Mouse (Mus musculus): Measurements from ENCODE around the gene Gm45713. TPM values are rescaled to one million over a fixed set of nuclear protein-coding genes. Genes with fewer than 3 reads are reported as not detected.
A peak's percentile ranks its signal among the peaks of the same experiment; 100 is the strongest.

Gene Gm45713
- polyA plus RNA-seq, 1 experiment from 2014 or later, result 1.2 TPM

GRCm38 (mm10) chr7:45124224-45125143 is 11.5 kb downstream of the Gm45713 start, which contains the start of gene Rps11:
Gene Rps11 (minus strand): TSS chr7:45124439.
- Histone ChIP-seq H3K4me3 (ENCODE audit: low read depth, low read length) (peak within 1 kb of the TSS; percentile 99), H3K9ac (peak within 1 kb of the TSS; percentile 98), H3K27ac (ENCODE audit: low read depth) (peak within 1 kb of the TSS; percentile 95), H3K36me3 (ENCODE audit: insufficient read depth) (peaks cover 73% of the 10 kb centered on the region), H3K27me3 (ENCODE audit: insufficient read depth, low read length) (no peaks in the 10 kb centered on the region), H3K9me3 (ENCODE audit: low read depth, low read length) (no peaks in the 10 kb centered on the region), H3K4me2 (peak within 1 kb of the TSS; percentile 92), H3K4me1 (ENCODE audit: insufficient read depth) (peaks cover 15% of the 10 kb centered on the region)
- WGBS, result under 1% methylated on average over 59 of the region's 59 CpGs
- ATAC-seq (ENCODE audit: insufficient read depth), result peak; percentile 79
- DNase-seq, result peak; percentile 100
- TF ChIP-seq CTCF (IDR thresholded peaks at IDR 0.05; ENCODE audit: low read depth), result no peak

GRCm38 (mm10) chr7:45123186-45123570 is 12.9 kb downstream of the Gm45713 start:
- WGBS, result 19% methylated on average over 12 of the region's 12 CpGs
- no peak for ATAC-seq (ENCODE audit: insufficient read depth)
- H3K9ac ChIP-seq, result peak overlapping the region; percentile 98
- peak; percentile 53 for DNase-seq
- H3K4me2 ChIP-seq, result peak overlapping the region; percentile 81
- H3K27ac ChIP-seq (ENCODE audit: low read depth), result peak overlapping the region; percentile 95; the same call in 1 of the 2 replicates
- no peak for TF ChIP-seq CTCF (IDR thresholded peaks at IDR 0.05; ENCODE audit: low read depth)
- H3K9me3 ChIP-seq (ENCODE audit: low read depth, low read length), result no peaks in the 10 kb centered on the region
- H3K4me3 ChIP-seq (ENCODE audit: low read depth, low read length), result peak overlapping the region; percentile 99
- no peaks in the 10 kb centered on the region for H3K27me3 ChIP-seq (ENCODE audit: insufficient read depth, low read length)
- peaks cover 15% of the 10 kb centered on the region for H3K4me1 ChIP-seq (ENCODE audit: insufficient read depth)
- peaks cover 82% of the 10 kb centered on the region for H3K36me3 ChIP-seq (ENCODE audit: insufficient read depth)

- H3K4me3 ChIP-seq (ENCODE audit: low read depth, low read length), result peak overlapping the region; percentile 99
- no peak for TF ChIP-seq CTCF (IDR thresholded peaks at IDR 0.05; ENCODE audit: low read depth)
- peak overlapping the region; percentile 95; the same call in 1 of the 2 replicates for H3K27ac ChIP-seq (ENCODE audit: low read depth)
- no peaks in the 10 kb centered on the region for H3K9me3 ChIP-seq (ENCODE audit: low read depth, low read length)
- no peaks in the 10 kb centered on the region for H3K27me3 ChIP-seq (ENCODE audit: insufficient read depth, low read length)
- peaks cover 80% of the 10 kb centered on the region for H3K36me3 ChIP-seq (ENCODE audit: insufficient read depth)
- H3K4me2 ChIP-seq, result peak overlapping the region; percentile 81
- H3K9ac ChIP-seq, result peak overlapping the region; percentile 98
- 74% methylated on average over 15 of the region's 15 CpGs for WGBS
- DNase-seq (no peak), ATAC-seq (ENCODE audit: insufficient read depth) (no peak)
- H3K4me1 ChIP-seq (ENCODE audit: insufficient read depth), result peaks cover 15% of the 10 kb centered on the region
These were observed 13.4 kb downstream of the Gm45713 start for GRCm38 (mm10) chr7:45122561-45123185.

GRCm38 (mm10) chr7:45121966-45122365 is 14.1 kb downstream of the Gm45713 start:
- DNase-seq (no peak), ATAC-seq (ENCODE audit: insufficient read depth) (no peak)
- H3K27me3 ChIP-seq (ENCODE audit: insufficient read depth, low read length), result no peaks in the 10 kb centered on the region
- H3K9ac ChIP-seq, result peak overlapping the region; percentile 1
- H3K27ac ChIP-seq (ENCODE audit: low read depth), result peak overlapping the region; percentile 54
- H3K4me2 ChIP-seq, result peak overlapping the region; percentile 81
- no peaks in the 10 kb centered on the region for H3K9me3 ChIP-seq (ENCODE audit: low read depth, low read length)
- peaks cover 13% of the 10 kb centered on the region for H3K4me1 ChIP-seq (ENCODE audit: insufficient read depth)
- no peak for TF ChIP-seq CTCF (IDR thresholded peaks at IDR 0.05; ENCODE audit: low read depth)
- peaks cover 73% of the 10 kb centered on the region for H3K36me3 ChIP-seq (ENCODE audit: insufficient read depth)
- H3K4me3 ChIP-seq (ENCODE audit: low read depth, low read length), result no peak overlapping the region; the same call in 1 of the 2 replicates

GRCm38 (mm10) chr7:45121404-45121803 is 14.6 kb downstream of the Gm45713 start:
- no peak overlapping the region for H3K4me3 ChIP-seq (ENCODE audit: low read depth, low read length)
- H3K9ac ChIP-seq, result peak overlapping the region; percentile 1; the same call in 1 of the 2 replicates
- ATAC-seq (ENCODE audit: insufficient read depth), result no peak
- H3K9me3 ChIP-seq (ENCODE audit: low read depth, low read length), result no peaks in the 10 kb centered on the region
- WGBS, result 50% methylated on average over 8 of the region's 8 CpGs
- TF ChIP-seq CTCF (IDR thresholded peaks at IDR 0.05; ENCODE audit: low read depth), result no peak
- peak; percentile 58 for DNase-seq
- H3K4me2 ChIP-seq, result peak overlapping the region; percentile 81; the same call in 1 of the 2 replicates
- no peaks in the 10 kb centered on the region for H3K27me3 ChIP-seq (ENCODE audit: insufficient read depth, low read length)
- peaks cover 67% of the 10 kb centered on the region for H3K36me3 ChIP-seq (ENCODE audit: insufficient read depth)
- no peak overlapping the region; the same call in 1 of the 2 replicates for H3K27ac ChIP-seq (ENCODE audit: low read depth)
- H3K4me1 ChIP-seq (ENCODE audit: insufficient read depth), result peaks cover 12% of the 10 kb centered on the region

GRCm38 (mm10) chr7:45119780-45120709 is 16.0 kb downstream of the Gm45713 start:
- Histone ChIP-seq H3K4me2 (no peak overlapping the region), H3K9ac (no peak overlapping the region), H3K27ac (ENCODE audit: low read depth) (no peak overlapping the region), H3K27me3 (ENCODE audit: insufficient read depth, low read length) (no peaks in the 10 kb centered on the region), H3K4me1 (ENCODE audit: insufficient read depth) (peaks cover 7% of the 10 kb centered on the region; the same call in 1 of the 2 replicates), H3K4me3 (ENCODE audit: low read depth, low read length) (no peak overlapping the region), H3K36me3 (ENCODE audit: insufficient read depth) (peaks cover 53% of the 10 kb centered on the region), H3K9me3 (ENCODE audit: low read depth, low read length) (no peaks in the 10 kb centered on the region)
- TF ChIP-seq CTCF (IDR thresholded peaks at IDR 0.05; ENCODE audit: low read depth), result no peak
- DNase-seq (no peak), ATAC-seq (ENCODE audit: insufficient read depth) (no peak)
- WGBS, result 72% methylated on average over 5 of the region's 5 CpGs
